Mouse (Mus musculus): ENCODE data around the gene Olfr1265.

Gene Olfr1265

GRCm38 (mm10) chr2:90035037-90035436 lies at the start of gene Olfr1265:
Olfr1265 (plus strand) TSS chr2:90035337.
- DNase-seq (ENCODE audit: low spot score) = no peak

GRCm38 (mm10) chr2:89990921-89991320 lies 44.2 kb upstream of the Olfr1265 start, which contains the start of gene Olfr1261:
Olfr1261 (plus strand) TSS chr2:89991221.
- no peak for DNase-seq (ENCODE audit: low spot score)

- no peak for DNase-seq (ENCODE audit: low spot score)
Observed at GRCm38 (mm10) chr2:89999845-90000244, 35.3 kb upstream of the Olfr1265 start, which contains the start of gene Olfr1262. Olfr1262 (plus strand) TSS chr2:90000145.

- no peak for DNase-seq (ENCODE audit: low spot score)
Observed at GRCm38 (mm10) chr2:90011831-90012230, 23.3 kb upstream of the Olfr1265 start, which contains the start of gene Olfr1263. Olfr1263 (plus strand) TSS chr2:90012131.

- no peak for DNase-seq (ENCODE audit: low spot score)
Observed at GRCm38 (mm10) chr2:90025477-90025876, 9.7 kb upstream of the Olfr1265 start, which contains the start of gene Olfr1264. Olfr1264 (minus strand) TSS chr2:90025577.

GRCm38 (mm10) chr2:90063494-90063893 lies 28.4 kb downstream of the Olfr1265 start, which contains the start of gene Olfr140:
Olfr140 (minus strand) TSS chr2:90063594.
- DNase-seq (ENCODE audit: low spot score) = no peak

- no peak for DNase-seq (ENCODE audit: low spot score)
Observed at GRCm38 (mm10) chr2:90070065-90070464, 34.9 kb downstream of the Olfr1265 start.

Measured in testis, postnatal 10 days (tissue).